Mouse (Mus musculus) spleen, adult 18-20 months (tissue): ENCODE results near the gene Gm14685.
"Not testable (repeated sequence)": the region's sequence is repeated elsewhere in the genome, so short reads cannot be mapped to it uniquely, and the experiment has no call there.

Experiments
- DNase-seq, 2 experiments: peaks; one replicate each; pipeline ENCODE4 v3.0.0; 2022; ENCODE audit warnings: mixed read lengths in 2 of 2

The Gm14685 gene

DNA sequence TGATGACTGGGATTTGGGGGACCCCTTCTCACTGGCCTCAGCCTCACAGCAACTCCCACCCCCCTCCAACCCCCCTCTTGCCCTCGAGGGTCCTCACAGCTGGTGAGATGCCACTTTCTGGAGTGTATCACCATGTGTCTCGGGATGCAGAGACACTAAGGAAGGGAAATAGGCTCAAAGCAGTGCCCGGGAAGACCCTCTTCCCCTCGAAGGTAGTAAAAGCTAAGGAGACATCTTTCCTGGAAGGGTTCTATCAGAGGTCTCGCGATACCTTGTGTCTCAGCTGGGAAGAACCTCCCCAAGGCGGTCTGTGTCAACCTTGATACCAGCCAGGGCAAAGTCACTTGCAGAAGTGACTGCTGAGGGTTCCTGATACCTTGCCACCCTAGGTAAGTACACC is at the start of gene Gm14685:
Gm14685 (plus strand) TSS at position 301 of the 400 bp plus-strand sequence.
- DNase-seq, result not testable (repeated sequence)

DNA sequence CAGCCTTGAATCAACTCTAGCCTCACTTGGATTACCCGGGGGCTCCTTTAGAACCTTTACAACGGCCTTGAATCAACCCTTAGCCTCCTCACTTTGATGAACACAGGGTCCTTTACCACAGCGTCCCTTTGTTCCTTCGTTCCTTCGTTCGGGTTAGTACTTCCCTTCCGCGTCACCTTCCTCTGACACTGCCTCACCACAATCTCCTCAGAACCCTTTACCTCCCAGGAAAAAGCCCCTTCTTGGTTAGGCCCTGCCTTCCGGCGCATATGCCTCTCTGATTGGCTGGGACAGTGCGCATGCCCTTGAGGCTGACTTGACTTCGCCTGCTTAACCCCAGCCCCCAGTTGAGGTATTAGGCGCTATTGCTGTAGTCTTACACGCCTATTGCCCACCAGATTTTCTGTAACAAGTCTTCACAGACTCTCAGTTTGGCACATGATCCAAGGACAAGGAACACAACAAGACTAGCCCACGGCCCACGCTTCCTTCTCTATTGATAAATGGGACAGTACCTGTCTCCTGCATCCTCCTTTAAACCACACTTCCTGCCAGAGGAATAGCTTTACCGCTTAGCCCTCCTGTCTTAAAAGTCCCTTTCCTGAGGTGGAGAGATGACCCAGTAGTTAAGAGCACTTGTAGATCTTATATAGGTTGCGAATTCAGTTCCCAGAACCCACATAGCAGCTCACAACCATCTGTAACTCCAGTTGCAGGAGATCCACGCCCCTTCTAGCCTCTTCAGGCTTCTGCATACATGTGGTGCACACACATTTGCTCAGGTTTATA is 34.4 kb upstream of the Gm14685 start, which contains the start of gene Xlr4a:
Xlr4a (minus strand) TSS at position 212 of the 789 bp plus-strand sequence.
- DNase-seq, result peak in 1 of 2 experiments; percentile 3

DNA sequence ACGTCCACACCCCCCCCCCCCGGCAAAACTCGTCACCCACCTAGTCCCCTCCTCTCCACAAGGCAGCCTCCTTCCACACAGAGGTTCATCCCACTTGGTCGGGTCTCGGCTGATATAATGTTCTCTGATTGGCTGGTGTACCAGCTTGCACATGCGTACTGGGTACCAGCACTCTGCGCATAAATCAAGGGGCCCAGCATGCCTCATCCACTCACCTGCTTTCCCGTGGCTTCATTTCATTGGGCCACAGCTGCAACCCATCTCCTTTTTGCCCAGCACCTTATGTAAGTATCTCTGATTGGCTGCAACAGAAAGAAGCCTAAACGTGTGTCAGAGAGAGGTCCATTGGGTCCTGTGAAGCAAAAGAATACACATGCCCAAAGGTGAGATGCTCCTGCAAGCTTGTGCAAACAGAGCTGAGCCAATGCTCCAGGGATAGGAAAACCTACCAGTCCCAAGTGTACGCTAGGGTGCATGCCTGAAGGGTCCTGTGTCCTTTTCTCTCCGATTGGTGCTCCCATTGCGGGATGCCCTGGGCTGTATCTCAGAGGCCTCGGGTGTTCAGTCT is 19.8 kb upstream of the Gm14685 start, which contains the start of gene Xlr3a:
Xlr3a (minus strand) TSS at position 155 of the 568 bp plus-strand sequence.
- DNase-seq, result not testable (repeated sequence)

DNA sequence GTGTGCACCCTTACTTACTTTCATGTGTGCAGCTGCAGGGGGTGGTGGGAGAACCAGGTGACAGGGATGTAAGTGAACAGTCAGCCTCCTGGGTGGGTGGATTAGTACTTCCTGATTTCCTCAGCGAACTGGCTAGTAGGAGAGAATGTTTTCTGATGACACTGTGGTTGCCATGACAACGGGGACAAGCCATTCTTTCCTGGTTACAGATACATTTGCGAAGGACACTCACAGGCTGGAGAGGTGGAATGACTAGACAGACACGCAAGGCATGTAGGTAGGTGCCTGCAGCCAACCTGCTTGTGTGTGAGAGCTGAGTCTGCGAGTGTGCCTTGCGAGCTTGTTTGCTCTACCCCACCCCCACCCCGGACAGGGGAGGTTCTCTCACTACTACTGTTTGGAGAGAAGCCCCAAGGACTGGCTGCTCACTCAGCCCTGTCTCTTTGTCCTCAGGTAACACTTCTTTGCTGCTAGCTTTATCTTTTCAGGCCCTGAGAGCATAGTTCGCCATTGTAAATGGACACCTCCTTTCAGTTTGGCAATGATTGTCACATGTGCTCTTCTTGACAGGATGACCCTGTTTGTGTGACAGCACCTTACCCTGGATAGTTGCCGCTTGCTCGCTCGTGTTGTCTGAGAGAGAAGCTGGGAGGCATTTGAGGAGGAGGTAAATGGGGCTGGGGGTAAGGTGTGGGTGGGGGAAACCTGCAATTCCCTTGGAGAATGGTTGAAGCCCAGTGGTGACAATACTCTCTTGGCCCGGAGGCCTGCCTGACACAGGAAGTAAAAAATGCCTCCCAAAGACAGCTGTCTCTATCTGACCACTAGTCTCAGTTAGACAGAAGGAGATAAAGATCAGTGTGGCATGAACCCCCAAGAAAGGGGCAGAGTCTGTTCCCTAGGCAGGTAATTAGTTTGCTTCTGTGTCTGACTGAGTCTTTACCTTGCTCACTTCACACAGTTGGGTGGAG is 6.3 kb downstream of the Gm14685 start:
- not testable (repeated sequence) for DNase-seq

DNA sequence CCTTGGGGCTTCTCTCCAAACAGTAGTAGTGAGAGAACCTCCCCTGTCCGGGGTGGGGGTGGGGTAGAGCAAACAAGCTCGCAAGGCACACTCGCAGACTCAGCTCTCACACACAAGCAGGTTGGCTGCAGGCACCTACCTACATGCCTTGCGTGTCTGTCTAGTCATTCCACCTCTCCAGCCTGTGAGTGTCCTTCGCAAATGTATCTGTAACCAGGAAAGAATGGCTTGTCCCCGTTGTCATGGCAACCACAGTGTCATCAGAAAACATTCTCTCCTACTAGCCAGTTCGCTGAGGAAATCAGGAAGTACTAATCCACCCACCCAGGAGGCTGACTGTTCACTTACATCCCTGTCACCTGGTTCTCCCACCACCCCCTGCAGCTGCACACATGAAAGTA is 26.4 kb downstream of the Gm14685 start:
- not testable (repeated sequence) for DNase-seq

DNA sequence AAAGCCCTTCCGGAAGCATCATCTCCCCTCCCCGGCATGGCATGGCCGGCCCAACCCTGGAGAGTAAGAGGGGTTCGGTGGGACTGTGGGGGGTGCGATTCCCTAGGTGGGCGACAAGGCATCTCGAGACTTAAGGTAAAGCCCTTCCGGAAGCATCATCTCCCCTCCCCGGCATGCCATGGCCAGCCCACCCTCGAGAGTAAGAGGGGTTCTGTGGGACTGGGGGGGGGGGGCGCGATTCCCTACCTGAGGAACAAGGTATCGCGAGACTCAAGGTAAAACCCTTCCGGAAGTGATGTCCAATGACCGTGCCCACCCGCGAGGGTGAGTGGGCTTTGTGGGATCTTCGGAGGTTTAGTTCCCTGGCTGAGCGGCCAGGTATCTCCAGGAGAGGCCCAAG is 31.6 kb downstream of the Gm14685 start, which contains the start of gene Xlr5b:
Xlr5b (plus strand) TSS at position 301 of the 400 bp plus-strand sequence.
- DNase-seq, result not testable (repeated sequence)

DNA sequence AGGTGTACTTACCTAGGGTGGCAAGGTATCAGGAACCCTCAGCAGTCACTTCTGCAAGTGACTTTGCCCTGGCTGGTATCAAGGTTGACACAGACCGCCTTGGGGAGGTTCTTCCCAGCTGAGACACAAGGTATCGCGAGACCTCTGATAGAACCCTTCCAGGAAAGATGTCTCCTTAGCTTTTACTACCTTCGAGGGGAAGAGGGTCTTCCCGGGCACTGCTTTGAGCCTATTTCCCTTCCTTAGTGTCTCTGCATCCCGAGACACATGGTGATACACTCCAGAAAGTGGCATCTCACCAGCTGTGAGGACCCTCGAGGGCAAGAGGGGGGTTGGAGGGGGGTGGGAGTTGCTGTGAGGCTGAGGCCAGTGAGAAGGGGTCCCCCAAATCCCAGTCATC is 32.5 kb downstream of the Gm14685 start, which contains the start of gene DXBay18:
DXBay18 (minus strand) TSS at position 101 of the 400 bp plus-strand sequence.
- DNase-seq, result not testable (repeated sequence)

DNA sequence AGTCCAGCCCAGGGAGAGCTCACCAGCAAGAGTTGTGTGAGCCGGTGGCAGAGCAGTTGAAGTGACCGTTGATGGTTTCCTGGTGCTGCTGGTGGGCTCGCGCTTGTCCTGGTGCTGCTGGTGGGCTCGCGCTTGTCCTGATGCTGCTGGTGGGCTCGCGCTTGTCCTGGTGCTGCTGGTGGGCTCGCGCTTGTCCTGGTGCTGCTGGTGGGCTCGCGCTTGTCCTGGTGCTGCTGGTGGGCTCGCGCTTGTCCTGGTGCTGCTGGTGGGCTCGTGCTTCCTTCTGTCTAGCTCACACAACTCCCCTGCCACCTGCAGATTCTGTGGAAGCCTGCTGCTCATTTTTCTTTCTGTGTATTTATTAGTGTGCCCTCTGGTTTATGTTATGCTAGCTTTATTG is 60.0 kb downstream of the Gm14685 start, which contains the start of gene Spin2d:
Spin2d (minus strand) TSS at position 101 of the 400 bp plus-strand sequence.
- DNase-seq, result not testable (repeated sequence)
